Mouse (Mus musculus): Measurements from ENCODE around the gene Banf2. TPM values are rescaled to one million over a fixed set of nuclear protein-coding genes. Genes with fewer than 3 reads are reported as not detected.

The Banf2 gene
- polyA plus RNA-seq, 1 experiment, result not detected

DNA sequence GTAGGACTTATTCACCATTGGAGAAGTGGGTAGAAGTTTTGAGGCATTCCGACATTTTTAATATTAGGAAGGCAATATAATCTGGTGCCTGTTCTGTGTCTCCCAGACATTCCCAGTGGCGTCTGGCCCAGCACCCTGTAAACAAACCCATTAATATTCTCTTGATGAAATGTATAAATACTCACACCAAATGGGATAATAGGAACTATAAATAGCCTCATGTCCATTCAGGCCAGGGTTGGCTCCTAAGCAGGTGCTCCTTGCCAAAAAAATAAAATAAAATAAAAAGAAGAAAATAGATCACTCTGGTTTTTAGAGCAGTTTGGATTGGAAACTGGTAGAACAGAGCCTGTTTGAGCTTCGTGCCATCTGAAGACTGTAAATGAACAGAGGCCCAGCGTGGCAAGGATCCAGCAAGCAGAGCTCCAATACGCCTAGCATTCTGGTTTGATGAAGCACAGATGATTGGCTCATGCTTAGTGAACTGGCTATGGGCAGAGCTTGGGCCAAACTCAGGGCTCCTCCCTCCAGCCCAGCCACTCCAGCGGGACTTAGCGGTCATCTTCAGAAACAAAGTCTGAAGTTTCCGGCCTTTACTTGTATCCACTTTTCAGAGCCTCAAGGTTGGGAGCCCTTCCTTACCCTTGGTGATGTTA is 19.7 kb downstream of the Banf2 start:
- Histone ChIP-seq H3K27ac (ENCODE audit: insufficient read depth, low read length) (no peak overlapping the region), H3K9ac (ENCODE audit: low read depth, poor library complexity, severe bottlenecking) (no peak overlapping the region), H3K27me3 (ENCODE audit: control insufficient read depth, insufficient read depth, low read length, poor library complexity, severe bottlenecking) (no peaks in the 10 kb centered on the region), H3K36me3 (ENCODE audit: control insufficient read depth, insufficient read depth, low read length, poor library complexity, severe bottlenecking) (no peaks in the 10 kb centered on the region), H3K4me3 (ENCODE audit: low read depth, low read length) (no peak overlapping the region), H3K4me1 (ENCODE audit: control insufficient read depth, insufficient read depth, low read length) (no peaks in the 10 kb centered on the region), H3K9me3 (replicated peaks; ENCODE audit: control insufficient read depth, insufficient read depth, low read length, poor library complexity, severe bottlenecking) (no peaks in the 10 kb centered on the region)
- TF ChIP-seq POLR2A (IDR thresholded peaks at IDR 0.05; ENCODE audit: insufficient read depth, low read length), result no peak
- no peak for TF ChIP-seq CTCF (IDR thresholded peaks at IDR 0.05; ENCODE audit: low read depth, low read length)
- TF ChIP-seq EP300 (IDR thresholded peaks at IDR 0.05; ENCODE audit: insufficient read depth, low read depth, low read length), result no peak

GRCm38 (mm10) chr2:144057735-144058134 is 24.9 kb downstream of the Banf2 start:
- Histone ChIP-seq H3K27me3 (ENCODE audit: control insufficient read depth, insufficient read depth, low read length, poor library complexity, severe bottlenecking) (no peaks in the 10 kb centered on the region), H3K4me1 (ENCODE audit: control insufficient read depth, insufficient read depth, low read length) (no peaks in the 10 kb centered on the region), H3K27ac (ENCODE audit: insufficient read depth, low read length) (no peak overlapping the region), H3K36me3 (ENCODE audit: control insufficient read depth, insufficient read depth, low read length, poor library complexity, severe bottlenecking) (no peaks in the 10 kb centered on the region), H3K9me3 (replicated peaks; ENCODE audit: control insufficient read depth, insufficient read depth, low read length, poor library complexity, severe bottlenecking) (no peaks in the 10 kb centered on the region), H3K9ac (ENCODE audit: low read depth, poor library complexity, severe bottlenecking) (no peak overlapping the region), H3K4me3 (ENCODE audit: low read depth, low read length) (no peak overlapping the region)
- TF ChIP-seq POLR2A (IDR thresholded peaks at IDR 0.05; ENCODE audit: insufficient read depth, low read length) (no peak), CTCF (IDR thresholded peaks at IDR 0.05; ENCODE audit: low read depth, low read length) (no peak), EP300 (IDR thresholded peaks at IDR 0.05; ENCODE audit: insufficient read depth, low read depth, low read length) (no peak)

DNA sequence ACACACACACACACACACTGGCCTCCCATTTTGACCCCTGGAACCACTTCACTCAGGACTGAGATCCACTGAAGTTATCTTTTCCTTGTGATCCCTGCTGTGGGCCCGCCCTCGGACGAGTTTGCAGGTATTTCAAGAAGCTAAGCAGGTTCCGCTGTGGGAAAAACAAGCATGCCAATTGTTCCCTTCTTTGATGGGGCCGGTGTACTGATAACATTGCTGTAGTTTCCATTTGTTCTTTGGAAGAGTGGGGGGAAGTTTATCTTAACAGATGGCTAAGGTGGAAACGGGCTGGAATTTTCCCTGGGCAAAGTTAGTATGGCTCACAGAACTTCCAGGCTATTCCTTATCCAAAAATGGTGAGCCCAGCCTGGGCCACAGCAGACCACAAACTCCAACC is 28.8 kb downstream of the Banf2 start:
- Histone ChIP-seq H3K9me3 (replicated peaks; ENCODE audit: control insufficient read depth, insufficient read depth, low read length, poor library complexity, severe bottlenecking) (no peaks in the 10 kb centered on the region), H3K27ac (ENCODE audit: insufficient read depth, low read length) (no peak overlapping the region), H3K4me3 (ENCODE audit: low read depth, low read length) (no peak overlapping the region), H3K36me3 (ENCODE audit: control insufficient read depth, insufficient read depth, low read length, poor library complexity, severe bottlenecking) (no peaks in the 10 kb centered on the region), H3K9ac (ENCODE audit: low read depth, poor library complexity, severe bottlenecking) (no peak overlapping the region), H3K27me3 (ENCODE audit: control insufficient read depth, insufficient read depth, low read length, poor library complexity, severe bottlenecking) (no peaks in the 10 kb centered on the region), H3K4me1 (ENCODE audit: control insufficient read depth, insufficient read depth, low read length) (no peaks in the 10 kb centered on the region)
- TF ChIP-seq CTCF (IDR thresholded peaks at IDR 0.05; ENCODE audit: low read depth, low read length), result no peak
- TF ChIP-seq POLR2A (IDR thresholded peaks at IDR 0.05; ENCODE audit: insufficient read depth, low read length), result no peak
- TF ChIP-seq EP300 (IDR thresholded peaks at IDR 0.05; ENCODE audit: insufficient read depth, low read depth, low read length), result no peak

DNA sequence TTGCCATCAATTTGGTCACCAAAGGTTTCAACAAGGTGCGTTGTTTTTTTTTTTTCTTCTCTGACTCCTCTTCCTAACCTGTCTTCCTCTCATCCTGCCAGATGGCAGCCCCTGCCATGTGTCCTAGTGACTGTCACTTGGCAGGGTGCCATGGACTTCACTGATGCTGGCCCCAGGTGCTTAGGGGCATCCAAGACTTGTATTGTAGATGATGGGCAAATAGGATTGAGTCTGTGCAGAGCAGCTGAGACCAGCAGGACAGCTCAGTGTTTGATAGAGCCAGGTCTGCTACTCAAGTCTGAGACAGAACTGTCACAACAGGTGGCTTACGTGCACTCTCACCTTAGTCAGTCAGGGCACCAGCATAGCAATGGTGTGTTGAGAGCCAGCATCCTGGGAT is 32.6 kb downstream of the Banf2 start:
- no peak for TF ChIP-seq CTCF (IDR thresholded peaks at IDR 0.05; ENCODE audit: low read depth, low read length)
- no peak overlapping the region for H3K9ac ChIP-seq (ENCODE audit: low read depth, poor library complexity, severe bottlenecking)

GRCm38 (mm10) chr2:144069663-144070062 is 36.8 kb downstream of the Banf2 start:
- H3K27me3 ChIP-seq (ENCODE audit: control insufficient read depth, insufficient read depth, low read length, poor library complexity, severe bottlenecking), result no peaks in the 10 kb centered on the region
- H3K27ac ChIP-seq (ENCODE audit: insufficient read depth, low read length), result no peak overlapping the region
- H3K4me3 ChIP-seq (ENCODE audit: low read depth, low read length), result no peak overlapping the region
- TF ChIP-seq EP300 (IDR thresholded peaks at IDR 0.05; ENCODE audit: insufficient read depth, low read depth, low read length) (no peak), POLR2A (IDR thresholded peaks at IDR 0.05; ENCODE audit: insufficient read depth, low read length) (no peak)
- no peak overlapping the region for H3K9ac ChIP-seq (ENCODE audit: low read depth, poor library complexity, severe bottlenecking)
- no peaks in the 10 kb centered on the region for H3K9me3 ChIP-seq (replicated peaks; ENCODE audit: control insufficient read depth, insufficient read depth, low read length, poor library complexity, severe bottlenecking)
- no peaks in the 10 kb centered on the region for H3K36me3 ChIP-seq (ENCODE audit: control insufficient read depth, insufficient read depth, low read length, poor library complexity, severe bottlenecking)
- H3K4me1 ChIP-seq (ENCODE audit: control insufficient read depth, insufficient read depth, low read length), result peaks cover 3% of the 10 kb centered on the region

More for the DNA sequence above, 32.6 kb downstream of the Banf2 start:
- H3K4me1 ChIP-seq (ENCODE audit: control insufficient read depth, insufficient read depth, low read length), result peaks cover 2% of the 10 kb centered on the region
- no peaks in the 10 kb centered on the region for H3K9me3 ChIP-seq (replicated peaks; ENCODE audit: control insufficient read depth, insufficient read depth, low read length, poor library complexity, severe bottlenecking)
- H3K4me3 ChIP-seq (ENCODE audit: low read depth, low read length), result no peak overlapping the region
- H3K36me3 ChIP-seq (ENCODE audit: control insufficient read depth, insufficient read depth, low read length, poor library complexity, severe bottlenecking), result no peaks in the 10 kb centered on the region
- no peak overlapping the region for H3K27ac ChIP-seq (ENCODE audit: insufficient read depth, low read length)
- H3K27me3 ChIP-seq (ENCODE audit: control insufficient read depth, insufficient read depth, low read length, poor library complexity, severe bottlenecking), result no peaks in the 10 kb centered on the region

- no peak overlapping the region for H3K9ac ChIP-seq (ENCODE audit: low read depth, poor library complexity, severe bottlenecking)
- no peaks in the 10 kb centered on the region for H3K36me3 ChIP-seq (ENCODE audit: control insufficient read depth, insufficient read depth, low read length, poor library complexity, severe bottlenecking)
- no peak overlapping the region for H3K4me3 ChIP-seq (ENCODE audit: low read depth, low read length)
- H3K4me1 ChIP-seq (ENCODE audit: control insufficient read depth, insufficient read depth, low read length), result peaks cover 3% of the 10 kb centered on the region
- TF ChIP-seq EP300 (IDR thresholded peaks at IDR 0.05; ENCODE audit: insufficient read depth, low read depth, low read length) (no peak), CTCF (IDR thresholded peaks at IDR 0.05; ENCODE audit: low read depth, low read length) (no peak), POLR2A (IDR thresholded peaks at IDR 0.05; ENCODE audit: insufficient read depth, low read length) (no peak)
- no peaks in the 10 kb centered on the region for H3K9me3 ChIP-seq (replicated peaks; ENCODE audit: control insufficient read depth, insufficient read depth, low read length, poor library complexity, severe bottlenecking)
- H3K27me3 ChIP-seq (ENCODE audit: control insufficient read depth, insufficient read depth, low read length, poor library complexity, severe bottlenecking), result no peaks in the 10 kb centered on the region
- H3K27ac ChIP-seq (ENCODE audit: insufficient read depth, low read length), result no peak overlapping the region
Observed at GRCm38 (mm10) chr2:144070479-144070878, 37.6 kb downstream of the Banf2 start.

Measured in ES-Bruce4 (cell line).